Mouse (Mus musculus): Measurements from ENCODE around the gene D230025D16Rik.

DNA sequence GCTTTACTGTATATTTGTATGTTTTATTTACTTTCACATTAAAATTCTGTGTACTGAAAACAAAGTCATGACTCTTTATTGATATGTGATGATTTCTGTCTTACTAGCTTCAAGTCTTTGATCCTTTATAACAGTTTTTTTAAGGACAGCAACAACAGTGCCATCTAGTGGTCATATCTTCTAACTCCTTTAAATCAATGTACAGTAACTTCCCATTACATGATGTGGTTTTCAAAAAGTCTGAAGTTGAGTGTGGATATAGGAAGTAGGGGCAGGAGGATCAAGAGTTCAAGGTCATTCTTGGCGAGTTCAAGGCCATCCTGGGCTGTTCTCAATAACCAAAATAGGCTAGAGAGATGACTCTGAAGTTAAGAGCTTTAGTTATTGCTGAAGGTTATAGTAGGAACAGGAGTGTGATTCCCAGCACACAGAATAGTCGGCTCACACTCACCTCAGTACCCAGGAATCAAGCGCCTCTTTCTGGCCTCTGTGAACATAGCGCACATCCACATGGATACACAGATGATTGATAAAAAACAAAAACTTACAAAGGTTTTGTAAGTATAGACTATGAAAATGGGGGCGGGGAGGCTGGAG is 6.9 kb upstream of the D230025D16Rik start:
- TF ChIP-seq CTCF (conservative IDR thresholded peaks at IDR 0.05; ENCODE audit: low read length) = peak; percentile 58
- TF ChIP-seq NANOG (IDR thresholded peaks at IDR 0.05; ENCODE audit: borderline replicate concordance, low read length) = no peak

Data from E14TG2a.4 (cell line).